Mouse (Mus musculus): ENCODE measurements around the gene Dclk2. TPM values are rescaled to one million over a fixed set of nuclear protein-coding genes. Genes with fewer than 3 reads are reported as not detected.

The Dclk2 gene
- polyA plus RNA-seq, 1 experiment from 2014 or later = 19.0 TPM

GRCm38 (mm10) chr3:86832591-86833267 lies 87.9 kb downstream of the Dclk2 start:
- 36% methylated on average over 14 of the region's 14 CpGs for WGBS
- Histone ChIP-seq H3K4me1 (peaks cover 23% of the 10 kb centered on the region), H3K36me3 (peaks cover 20% of the 10 kb centered on the region), H3K9me3 (replicated peaks) (no peaks in the 10 kb centered on the region), H3K27me3 (ENCODE audit: low read depth, poor library complexity, severe bottlenecking) (no peaks in the 10 kb centered on the region), H3K4me3 (no peak overlapping the region), H3K27ac (replicated peaks) (no peak overlapping the region)
- DNase-seq (ENCODE audit: low spot score) = no peak

- Histone ChIP-seq H3K27me3 (ENCODE audit: low read depth, poor library complexity, severe bottlenecking) (no peaks in the 10 kb centered on the region), H3K27ac (replicated peaks) (no peak overlapping the region), H3K4me1 (peaks cover 20% of the 10 kb centered on the region), H3K4me3 (no peak overlapping the region), H3K9me3 (replicated peaks) (no peaks in the 10 kb centered on the region), H3K36me3 (peaks cover 23% of the 10 kb centered on the region)
- DNase-seq (ENCODE audit: low spot score) = no peak
- 85% methylated on average over 8 of the region's 8 CpGs for WGBS
These were observed 88.5 kb downstream of the Dclk2 start for GRCm38 (mm10) chr3:86832115-86832514.

- no peak overlapping the region for H3K27ac ChIP-seq (replicated peaks)
- H3K9me3 ChIP-seq (replicated peaks) = no peaks in the 10 kb centered on the region
- H3K4me3 ChIP-seq = no peak overlapping the region
- 91% methylated on average over 3 of the region's 3 CpGs for WGBS
- H3K27me3 ChIP-seq (ENCODE audit: low read depth, poor library complexity, severe bottlenecking) = no peaks in the 10 kb centered on the region
- DNase-seq (ENCODE audit: low spot score) = no peak
- peaks cover 33% of the 10 kb centered on the region; the same call in 1 of the 2 replicates for H3K36me3 ChIP-seq
- H3K4me1 ChIP-seq = peaks cover 1% of the 10 kb centered on the region; the same call in 1 of the 2 replicates
These were observed 93.1 kb downstream of the Dclk2 start for GRCm38 (mm10) chr3:86827506-86827905.

- Histone ChIP-seq H3K27me3 (ENCODE audit: low read depth, poor library complexity, severe bottlenecking) (no peaks in the 10 kb centered on the region), H3K9me3 (replicated peaks) (no peaks in the 10 kb centered on the region), H3K4me3 (no peak overlapping the region), H3K4me1 (peaks cover 23% of the 10 kb centered on the region), H3K27ac (replicated peaks) (peak overlapping the region; percentile 19; the same call in 1 of the 2 replicates), H3K36me3 (peaks cover 24% of the 10 kb centered on the region; the same call in 1 of the 2 replicates)
- DNase-seq (ENCODE audit: low spot score) = no peak
- 84% methylated on average over 3 of the region's 3 CpGs for WGBS
These were observed 99.3 kb downstream of the Dclk2 start for GRCm38 (mm10) chr3:86821383-86821782.

GRCm38 (mm10) chr3:86820344-86820743 lies 100.3 kb downstream of the Dclk2 start:
- Histone ChIP-seq H3K27ac (replicated peaks) (peak overlapping the region; percentile 19; the same call in 1 of the 2 replicates), H3K27me3 (ENCODE audit: low read depth, poor library complexity, severe bottlenecking) (no peaks in the 10 kb centered on the region), H3K9me3 (replicated peaks) (no peaks in the 10 kb centered on the region), H3K4me1 (peaks cover 23% of the 10 kb centered on the region), H3K36me3 (peaks cover 26% of the 10 kb centered on the region), H3K4me3 (no peak overlapping the region)
- no peak for DNase-seq (ENCODE audit: low spot score)
- 84% methylated on average over 10 of the region's 10 CpGs for WGBS

- Histone ChIP-seq H3K4me3 (no peak overlapping the region), H3K4me1 (peaks cover 23% of the 10 kb centered on the region), H3K27ac (replicated peaks) (no peak overlapping the region), H3K9me3 (replicated peaks) (no peaks in the 10 kb centered on the region), H3K27me3 (ENCODE audit: low read depth, poor library complexity, severe bottlenecking) (no peaks in the 10 kb centered on the region), H3K36me3 (peaks cover 30% of the 10 kb centered on the region)
- DNase-seq (ENCODE audit: low spot score) = no peak
- WGBS = 94% methylated on average over 6 of the region's 6 CpGs
These were observed 101.3 kb downstream of the Dclk2 start for GRCm38 (mm10) chr3:86819372-86819771.

GRCm38 (mm10) chr3:86818001-86818585 lies 102.6 kb downstream of the Dclk2 start:
- no peaks in the 10 kb centered on the region for H3K9me3 ChIP-seq (replicated peaks)
- peaks cover 28% of the 10 kb centered on the region for H3K36me3 ChIP-seq
- DNase-seq (ENCODE audit: low spot score) = no peak
- 0 out of 2 replicates have a peak overlapping the region, but pooled peaks have one; percentile 23 for H3K27ac ChIP-seq (replicated peaks)
- 79% methylated on average over 13 of the region's 13 CpGs for WGBS
- no peak overlapping the region for H3K4me3 ChIP-seq
- H3K4me1 ChIP-seq = peaks cover 23% of the 10 kb centered on the region
- H3K27me3 ChIP-seq (ENCODE audit: low read depth, poor library complexity, severe bottlenecking) = no peaks in the 10 kb centered on the region

- Histone ChIP-seq H3K27ac (replicated peaks) (no peak overlapping the region), H3K4me1 (peaks cover 3% of the 10 kb centered on the region), H3K4me3 (no peak overlapping the region), H3K36me3 (peaks cover 17% of the 10 kb centered on the region), H3K9me3 (replicated peaks) (no peaks in the 10 kb centered on the region), H3K27me3 (ENCODE audit: low read depth, poor library complexity, severe bottlenecking) (no peaks in the 10 kb centered on the region)
- 21% methylated on average over 3 of the region's 3 CpGs for WGBS
- DNase-seq (ENCODE audit: low spot score) = peak; percentile 78
These were observed 108.0 kb downstream of the Dclk2 start for GRCm38 (mm10) chr3:86812689-86813088.

GRCm38 (mm10) chr3:86810908-86811307 lies 109.7 kb downstream of the Dclk2 start:
- 87% methylated on average over 5 of the region's 5 CpGs for WGBS
- H3K36me3 ChIP-seq = peaks cover 21% of the 10 kb centered on the region
- H3K4me1 ChIP-seq = no peaks in the 10 kb centered on the region
- no peaks in the 10 kb centered on the region for H3K27me3 ChIP-seq (ENCODE audit: low read depth, poor library complexity, severe bottlenecking)
- DNase-seq (ENCODE audit: low spot score) = no peak
- H3K9me3 ChIP-seq (replicated peaks) = no peaks in the 10 kb centered on the region
- no peak overlapping the region for H3K4me3 ChIP-seq
- H3K27ac ChIP-seq (replicated peaks) = no peak overlapping the region

GRCm38 (mm10) chr3:86809646-86810045 lies 111.0 kb downstream of the Dclk2 start:
- H3K4me1 ChIP-seq = no peaks in the 10 kb centered on the region
- no peak overlapping the region for H3K4me3 ChIP-seq
- peaks cover 26% of the 10 kb centered on the region for H3K36me3 ChIP-seq
- H3K27me3 ChIP-seq (ENCODE audit: low read depth, poor library complexity, severe bottlenecking) = no peaks in the 10 kb centered on the region
- H3K9me3 ChIP-seq (replicated peaks) = no peaks in the 10 kb centered on the region
- WGBS = 71% methylated on average over 2 of the region's 2 CpGs
- no peak for DNase-seq (ENCODE audit: low spot score)
- H3K27ac ChIP-seq (replicated peaks) = no peak overlapping the region

- H3K4me3 ChIP-seq = no peak overlapping the region
- DNase-seq (ENCODE audit: low spot score) = no peak
- H3K4me1 ChIP-seq = 0 out of 2 replicates have a peak, but pooled peaks cover 2% of the 10 kb centered on the region
- 90% methylated on average over 9 of the region's 9 CpGs for WGBS
- H3K36me3 ChIP-seq = peaks cover 28% of the 10 kb centered on the region
- H3K27me3 ChIP-seq (ENCODE audit: low read depth, poor library complexity, severe bottlenecking) = no peaks in the 10 kb centered on the region
- H3K9me3 ChIP-seq (replicated peaks) = no peaks in the 10 kb centered on the region
- no peak overlapping the region for H3K27ac ChIP-seq (replicated peaks)
These were observed 111.5 kb downstream of the Dclk2 start for GRCm38 (mm10) chr3:86809199-86809598.

- peak; percentile 49 for DNase-seq (ENCODE audit: low spot score)
- WGBS = 84% methylated on average over 14 of the region's 14 CpGs
These were observed 112.7 kb downstream of the Dclk2 start for GRCm38 (mm10) chr3:86807750-86808467.

GRCm38 (mm10) chr3:86806834-86807233 lies 113.8 kb downstream of the Dclk2 start:
- H3K4me1 ChIP-seq = peaks cover 17% of the 10 kb centered on the region
- H3K4me3 ChIP-seq = no peak overlapping the region
- no peaks in the 10 kb centered on the region for H3K27me3 ChIP-seq (ENCODE audit: low read depth, poor library complexity, severe bottlenecking)
- no peak for DNase-seq (ENCODE audit: low spot score)
- no peaks in the 10 kb centered on the region for H3K9me3 ChIP-seq (replicated peaks)
- no peak overlapping the region for H3K27ac ChIP-seq (replicated peaks)
- H3K36me3 ChIP-seq = peaks cover 25% of the 10 kb centered on the region
- 95% methylated on average over 9 of the region's 9 CpGs for WGBS

More at GRCm38 (mm10) chr3:86807750-86808467, 112.7 kb downstream of the Dclk2 start:
- Histone ChIP-seq H3K27ac (replicated peaks) (no peak overlapping the region), H3K36me3 (peaks cover 23% of the 10 kb centered on the region), H3K27me3 (ENCODE audit: low read depth, poor library complexity, severe bottlenecking) (no peaks in the 10 kb centered on the region), H3K9me3 (replicated peaks) (no peaks in the 10 kb centered on the region), H3K4me1 (peaks cover 13% of the 10 kb centered on the region), H3K4me3 (no peak overlapping the region)
